Mouse (Mus musculus) heart, postnatal 0 days (tissue): ENCODE results near the gene Bcl9l. TPM values are rescaled to one million over a fixed set of nuclear protein-coding genes. Genes with fewer than 3 reads are reported as not detected.

Experiments
- ATAC-seq: fragments of 200-750 bp; cut with Nextera tagmentation; 2 replicates; pipeline ENCODE4 v1.8.0; 2017; ENCODE audit warnings: low read depth, moderate number of reproducible peaks, moderate library complexity; ENCODE audit not compliant: insufficient read depth
- DNase-seq: peaks from one replicate; pipeline ENCODE4 v3.0.0-alpha.2; 2016; ENCODE audit warnings: low spot score
- H3K27ac ChIP-seq: fragments of 300-500 bp; sonication (generic); 2 replicates; pipeline ENCODE4 v1.5.1; 2014; ENCODE audit warnings: low read depth, mild to moderate bottlenecking
- H3K27me3 ChIP-seq: fragments of 300-500 bp; sonication (generic); 2 replicates; pipeline ENCODE4 v1.6.1; 2014; ENCODE audit warnings: low read length, mixed read lengths; ENCODE audit not compliant: control insufficient read depth, insufficient read depth
- H3K36me3 ChIP-seq: fragments of 300-500 bp; sonication (generic); replicated peaks from 2 replicates; pipeline ENCODE4 v1.6.1; 2014; ENCODE audit warnings: low read length, mixed read lengths; ENCODE audit not compliant: control insufficient read depth, insufficient read depth
- H3K4me1 ChIP-seq: fragments of 300-500 bp; sonication (generic); 2 replicates; pipeline ENCODE4 v1.6.1; 2014; ENCODE audit warnings: antibody characterized with exemption; ENCODE audit not compliant: control insufficient read depth, insufficient read depth
- H3K4me2 ChIP-seq: fragments of 300-500 bp; sonication (generic); 2 replicates; pipeline ENCODE4 v1.6.1; 2014; ENCODE audit warnings: low read depth, mild to moderate bottlenecking, low read length, moderate library complexity
- H3K4me3 ChIP-seq: fragments of 300-500 bp; sonication (generic); 2 replicates; pipeline ENCODE4 v1.5.1; 2014; ENCODE audit warnings: low read depth, low read length
- H3K9ac ChIP-seq: fragments of 300-500 bp; sonication (generic); replicated peaks from 2 replicates; pipeline ENCODE4 v1.6.1; 2014; ENCODE audit warnings: low read depth, low read length, mixed read lengths
- H3K9me3 ChIP-seq: fragments of 300-500 bp; sonication (generic); replicated peaks from 2 replicates; pipeline ENCODE4 v1.6.1; 2016; ENCODE audit warnings: low read length; ENCODE audit not compliant: control insufficient read depth
- CTCF ChIP-seq: IDR thresholded peaks from 2 replicates; pipeline ENCODE4 v1.5.1; 2016; ENCODE audit warnings: antibody characterized with exemption, control low read depth, low read depth
- EP300 ChIP-seq: IDR thresholded peaks from 2 replicates; pipeline ENCODE4 v1.6.1; 2016; ENCODE audit warnings: antibody characterized with exemption, low read depth
- WGBS: fragments of 180-500 bp; shearing (Covaris S2); extraction: QIAGEN DNeasy Blood & Tissue Kit; methylation state at CpG from one replicate; pipeline ENCODE4 v1.1.7; 2014; 5-methylcytosine and 5-hydroxymethylcytosine counted together
- polyA plus RNA-seq: library from polyadenylated mRNA; unstranded; fragments of >200 nt; fragmentation: Nextera tagmentation; extraction: Ambion mirVana; gene quantifications from 2 replicates; pipeline ENCODE4 v1.2.1, GENCODE M21; 2015
- total RNA-seq: library from RNA; depleted of rRNA; stranded (reverse); fragments of >200 nt; gene quantifications from 2 replicates; pipeline ENCODE4 v1.2.3, GENCODE M21; 2014; ENCODE audit warnings: low replicate concordance

The Bcl9l gene
- total and polyA plus RNA-seq, 2 experiments from 2014 or later: 5.2 to 12.4 TPM

GRCm38 (mm10) chr9:44515131-44515751 lies 32.6 kb downstream of the Bcl9l start:
- 0 out of 2 replicates have a peak, but pooled peaks have one; percentile 25 for ATAC-seq

GRCm38 (mm10) chr9:44515891-44516290 lies 33.3 kb downstream of the Bcl9l start:
- no peak for DNase-seq
- no peaks in the 10 kb centered on the region for H3K36me3 ChIP-seq
- peak overlapping the region; percentile 16; the same call in 1 of the 2 replicates for H3K27ac ChIP-seq
- peaks cover 22% of the 10 kb centered on the region for H3K4me1 ChIP-seq
- no peak for TF ChIP-seq CTCF
- TF ChIP-seq EP300: no peak
- no peak overlapping the region for H3K4me3 ChIP-seq
- no peak overlapping the region for H3K9ac ChIP-seq
- H3K4me2 ChIP-seq: no peak overlapping the region
- ATAC-seq: no peak
- H3K27me3 ChIP-seq: no peaks in the 10 kb centered on the region
- no peaks in the 10 kb centered on the region for H3K9me3 ChIP-seq
- 87% methylated on average over 5 of the region's 5 CpGs for WGBS

More at GRCm38 (mm10) chr9:44515131-44515751, 32.6 kb downstream of the Bcl9l start:
- H3K27me3 ChIP-seq: no peaks in the 10 kb centered on the region
- H3K4me3 ChIP-seq: no peak overlapping the region
- H3K27ac ChIP-seq: peak overlapping the region; percentile 54; the same call in 1 of the 2 replicates
- peak; percentile 64 for DNase-seq
- H3K9ac ChIP-seq: no peak overlapping the region
- peak overlapping the region; percentile 11; the same call in 1 of the 2 replicates for H3K4me2 ChIP-seq
- no peaks in the 10 kb centered on the region for H3K9me3 ChIP-seq
- H3K4me1 ChIP-seq: peaks cover 29% of the 10 kb centered on the region
- no peaks in the 10 kb centered on the region for H3K36me3 ChIP-seq
- TF ChIP-seq EP300 (no peak), CTCF (no peak)
- 40% methylated on average over 12 of the region's 12 CpGs for WGBS

- Histone ChIP-seq H3K9me3 (no peaks in the 10 kb centered on the region), H3K36me3 (no peaks in the 10 kb centered on the region), H3K4me1 (peaks cover 8% of the 10 kb centered on the region; the same call in 1 of the 2 replicates), H3K4me3 (no peak overlapping the region), H3K9ac (no peak overlapping the region), H3K4me2 (no peak overlapping the region), H3K27ac (no peak overlapping the region), H3K27me3 (no peaks in the 10 kb centered on the region)
- DNase-seq: no peak
- no peak for TF ChIP-seq CTCF
- no peak for TF ChIP-seq EP300
- 47% methylated on average over 4 of the region's 4 CpGs for WGBS
- ATAC-seq: no peak
Observed at GRCm38 (mm10) chr9:44517368-44517767, 34.7 kb downstream of the Bcl9l start.

- Histone ChIP-seq H3K4me2 (no peak overlapping the region), H3K27me3 (no peaks in the 10 kb centered on the region), H3K4me1 (0 out of 2 replicates have a peak, but pooled peaks cover 1% of the 10 kb centered on the region), H3K36me3 (no peaks in the 10 kb centered on the region), H3K4me3 (no peak overlapping the region), H3K9me3 (no peaks in the 10 kb centered on the region), H3K9ac (no peak overlapping the region), H3K27ac (no peak overlapping the region)
- DNase-seq: no peak
- no peak for ATAC-seq
- TF ChIP-seq EP300 (no peak), CTCF (no peak)
- 33% methylated on average over 7 of the region's 7 CpGs for whole genome bisulfite sequencing
Observed at GRCm38 (mm10) chr9:44518068-44518467, 35.4 kb downstream of the Bcl9l start.

GRCm38 (mm10) chr9:44521927-44522326 lies 39.3 kb downstream of the Bcl9l start:
- DNase-seq (no peak), ATAC-seq (no peak)
- Histone ChIP-seq H3K4me3 (no peak overlapping the region), H3K27me3 (no peaks in the 10 kb centered on the region), H3K27ac (no peak overlapping the region), H3K9ac (no peak overlapping the region), H3K36me3 (no peaks in the 10 kb centered on the region), H3K4me2 (no peak overlapping the region), H3K9me3 (no peaks in the 10 kb centered on the region), H3K4me1 (no peaks in the 10 kb centered on the region)
- no peak for TF ChIP-seq CTCF
- TF ChIP-seq EP300: no peak
- WGBS: 61% methylated on average over 10 of the region's 10 CpGs

- no peak overlapping the region for H3K4me2 ChIP-seq
- H3K4me1 ChIP-seq: no peaks in the 10 kb centered on the region
- DNase-seq (no peak), ATAC-seq (no peak)
- H3K9me3 ChIP-seq: no peaks in the 10 kb centered on the region
- no peaks in the 10 kb centered on the region; the same call in 1 of the 2 replicates for H3K27me3 ChIP-seq
- H3K9ac ChIP-seq: no peak overlapping the region
- TF ChIP-seq EP300 (no peak), CTCF (no peak)
- H3K36me3 ChIP-seq: no peaks in the 10 kb centered on the region
- WGBS: 74% methylated on average over 5 of the region's 5 CpGs
- H3K27ac ChIP-seq: no peak overlapping the region
- no peak overlapping the region for H3K4me3 ChIP-seq
Observed at GRCm38 (mm10) chr9:44523686-44524085, 41.1 kb downstream of the Bcl9l start.
